Mouse (Mus musculus): ENCODE data around the gene Bap1. TPM values are rescaled to one million over a fixed set of nuclear protein-coding genes. Genes with fewer than 3 reads are reported as not detected.
A peak's percentile ranks its signal among the peaks of the same experiment; 100 is the strongest.

Gene Bap1
- total and polyA plus RNA-seq, 2 experiments from 2014 or later = 115 to 136 TPM

GRCm38 (mm10) chr14:31250222-31251083, 797 bp upstream of the Bap1 start:
- DNase-seq (no peak), ATAC-seq (peak; percentile 32)
- Histone ChIP-seq H3K4me2 (ENCODE audit: low read depth) (peak overlapping the region; percentile 68), H3K4me3 (ENCODE audit: low read depth, low read length) (peak overlapping the region; percentile 100), H3K9ac (peak overlapping the region; percentile 98), H3K36me3 (ENCODE audit: insufficient read depth) (peaks cover 23% of the 10 kb centered on the region), H3K9me3 (ENCODE audit: low read length) (no peaks in the 10 kb centered on the region), H3K4me1 (ENCODE audit: insufficient read depth) (no peaks in the 10 kb centered on the region), H3K27me3 (ENCODE audit: insufficient read depth, low read length) (no peaks in the 10 kb centered on the region), H3K27ac (ENCODE audit: low read depth, low read length) (peak overlapping the region; percentile 88)
- WGBS = 20% methylated on average over 38 of the region's 38 CpGs
- no peak for TF ChIP-seq CTCF (IDR thresholded peaks at IDR 0.05; ENCODE audit: low read depth)

GRCm38 (mm10) chr14:31251626-31252025, 376 bp downstream of the Bap1 start:
- no peaks in the 10 kb centered on the region for H3K9me3 ChIP-seq (ENCODE audit: low read length)

DNA sequence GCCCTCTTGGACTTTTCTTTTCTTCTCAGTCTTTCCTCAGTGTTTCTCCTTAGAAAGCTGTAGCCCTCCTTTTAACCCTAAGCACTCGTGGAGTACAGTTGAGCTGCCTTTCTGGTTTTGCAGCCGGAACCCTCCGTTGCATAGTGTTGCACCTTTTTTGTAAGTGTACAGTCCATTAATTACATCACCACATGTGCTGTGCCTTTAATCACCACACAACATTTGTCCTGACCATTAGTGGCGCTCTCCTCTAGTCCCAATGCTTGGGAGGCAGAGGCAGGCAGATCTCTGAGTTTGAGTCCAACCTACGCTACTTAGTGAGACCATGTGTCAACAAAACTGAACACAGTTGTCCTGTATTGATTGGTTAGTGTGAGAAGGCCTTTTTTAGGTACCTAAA, 841 bp downstream of the Bap1 start:
- DNase-seq (no peak), ATAC-seq (no peak)
- H3K4me2 ChIP-seq (ENCODE audit: low read depth) = peak overlapping the region; percentile 76
- peak overlapping the region; percentile 98 for H3K9ac ChIP-seq
- 91% methylated on average over 5 of the region's 5 CpGs for WGBS
- H3K4me3 ChIP-seq (ENCODE audit: low read depth, low read length) = peak overlapping the region; percentile 100
- no peak overlapping the region for H3K27ac ChIP-seq (ENCODE audit: low read depth, low read length)
- H3K27me3 ChIP-seq (ENCODE audit: insufficient read depth, low read length) = no peaks in the 10 kb centered on the region
- H3K36me3 ChIP-seq (ENCODE audit: insufficient read depth) = peaks cover 39% of the 10 kb centered on the region
- no peaks in the 10 kb centered on the region for H3K9me3 ChIP-seq (ENCODE audit: low read length)
- no peaks in the 10 kb centered on the region for H3K4me1 ChIP-seq (ENCODE audit: insufficient read depth)
- TF ChIP-seq CTCF (IDR thresholded peaks at IDR 0.05; ENCODE audit: low read depth) = no peak

More at GRCm38 (mm10) chr14:31251626-31252025, 376 bp downstream of the Bap1 start:
- ATAC-seq (peak; percentile 36), DNase-seq (no peak)
- Histone ChIP-seq H3K27ac (ENCODE audit: low read depth, low read length) (peak overlapping the region; percentile 88), H3K4me3 (ENCODE audit: low read depth, low read length) (peak overlapping the region; percentile 100), H3K36me3 (ENCODE audit: insufficient read depth) (peaks cover 34% of the 10 kb centered on the region), H3K27me3 (ENCODE audit: insufficient read depth, low read length) (no peaks in the 10 kb centered on the region), H3K9ac (peak overlapping the region; percentile 98), H3K4me2 (ENCODE audit: low read depth) (peak overlapping the region; percentile 76), H3K4me1 (ENCODE audit: insufficient read depth) (no peaks in the 10 kb centered on the region)
- 1% methylated on average over 18 of the region's 18 CpGs for WGBS
- no peak for TF ChIP-seq CTCF (IDR thresholded peaks at IDR 0.05; ENCODE audit: low read depth)

DNA sequence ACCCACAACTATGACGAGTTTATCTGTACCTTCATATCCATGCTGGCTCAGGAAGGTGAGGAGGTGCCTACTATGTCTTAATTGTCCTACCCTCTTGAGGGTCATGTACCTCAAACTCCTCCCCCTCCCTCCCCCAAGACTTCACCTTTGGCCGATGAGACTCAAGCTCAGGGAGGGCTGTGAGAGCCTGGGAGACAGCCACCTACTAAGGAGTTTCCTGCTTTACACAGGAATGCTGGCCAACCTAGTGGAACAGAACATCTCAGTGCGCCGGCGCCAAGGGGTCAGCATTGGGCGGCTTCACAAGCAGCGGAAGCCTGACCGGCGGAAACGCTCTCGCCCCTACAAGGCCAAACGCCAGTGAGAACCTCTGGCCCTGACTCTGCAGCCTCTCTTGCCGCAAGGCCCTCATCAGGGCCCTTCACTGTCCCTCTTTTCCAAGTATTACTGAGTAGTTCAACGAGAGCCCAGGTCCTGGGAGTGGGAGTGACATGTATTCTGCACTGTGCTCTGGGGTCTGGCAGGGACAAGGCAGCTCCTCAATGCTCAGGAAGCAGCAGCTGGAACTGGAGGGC, 7.3 kb downstream of the Bap1 start:
- no peak for DNase-seq

GRCm38 (mm10) chr14:31260374-31260773, 9.1 kb downstream of the Bap1 start:
- H3K4me3 ChIP-seq (ENCODE audit: low read depth, low read length) = no peak overlapping the region
- WGBS = 97% methylated on average over 4 of the region's 4 CpGs
- no peak overlapping the region for H3K27ac ChIP-seq (ENCODE audit: low read depth, low read length)
- DNase-seq = no peak
- no peak for TF ChIP-seq CTCF (IDR thresholded peaks at IDR 0.05; ENCODE audit: low read depth)
- no peak overlapping the region for H3K4me2 ChIP-seq (ENCODE audit: low read depth)
- no peaks in the 10 kb centered on the region for H3K27me3 ChIP-seq (ENCODE audit: insufficient read depth, low read length)
- H3K36me3 ChIP-seq (ENCODE audit: insufficient read depth) = peaks cover 69% of the 10 kb centered on the region
- no peak for ATAC-seq
- H3K4me1 ChIP-seq (ENCODE audit: insufficient read depth) = no peaks in the 10 kb centered on the region
- H3K9me3 ChIP-seq (ENCODE audit: low read length) = no peaks in the 10 kb centered on the region
- no peak overlapping the region for H3K9ac ChIP-seq

More for the DNA sequence above, 7.3 kb downstream of the Bap1 start:
- TF ChIP-seq CTCF (IDR thresholded peaks at IDR 0.05; ENCODE audit: low read depth) = no peak
- Histone ChIP-seq H3K9ac (no peak overlapping the region), H3K9me3 (ENCODE audit: low read length) (no peaks in the 10 kb centered on the region), H3K36me3 (ENCODE audit: insufficient read depth) (peaks cover 87% of the 10 kb centered on the region), H3K4me3 (ENCODE audit: low read depth, low read length) (no peak overlapping the region), H3K4me1 (ENCODE audit: insufficient read depth) (no peaks in the 10 kb centered on the region), H3K27ac (ENCODE audit: low read depth, low read length) (no peak overlapping the region), H3K27me3 (ENCODE audit: insufficient read depth, low read length) (no peaks in the 10 kb centered on the region), H3K4me2 (ENCODE audit: low read depth) (no peak overlapping the region)
- 95% methylated on average over 14 of the region's 14 CpGs for WGBS
- no peak for ATAC-seq

DNA sequence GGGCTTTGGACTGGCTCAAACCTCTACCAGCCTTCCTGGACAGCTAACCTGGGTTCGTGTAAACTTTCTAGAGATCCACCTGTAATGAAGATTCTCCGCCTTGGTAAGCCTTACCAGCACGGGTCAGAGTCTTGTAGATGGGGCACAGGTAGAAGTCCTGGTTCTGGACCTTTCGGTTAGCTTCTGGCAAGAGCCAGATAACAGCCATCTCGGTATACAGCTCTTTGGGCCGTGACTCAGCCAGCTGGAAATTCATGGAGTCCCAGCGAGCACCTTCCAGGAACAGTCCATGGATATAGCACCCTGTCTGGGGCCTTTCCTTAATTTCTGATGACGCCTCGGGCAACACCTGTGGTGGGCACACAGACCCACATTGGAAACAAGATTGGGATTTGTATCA, 9.7 kb downstream of the Bap1 start:
- Histone ChIP-seq H3K4me1 (ENCODE audit: insufficient read depth) (no peaks in the 10 kb centered on the region), H3K4me2 (ENCODE audit: low read depth) (no peak overlapping the region), H3K9me3 (ENCODE audit: low read length) (no peaks in the 10 kb centered on the region), H3K27ac (ENCODE audit: low read depth, low read length) (no peak overlapping the region), H3K36me3 (ENCODE audit: insufficient read depth) (peaks cover 64% of the 10 kb centered on the region), H3K4me3 (ENCODE audit: low read depth, low read length) (no peak overlapping the region), H3K9ac (no peak overlapping the region), H3K27me3 (ENCODE audit: insufficient read depth, low read length) (no peaks in the 10 kb centered on the region)
- DNase-seq (no peak), ATAC-seq (no peak)
- whole genome bisulfite sequencing = 96% methylated on average over 9 of the region's 9 CpGs
- TF ChIP-seq CTCF (IDR thresholded peaks at IDR 0.05; ENCODE audit: low read depth) = no peak

- H3K27ac ChIP-seq (ENCODE audit: low read depth, low read length) = peak overlapping the region; percentile 82
- peaks cover 20% of the 10 kb centered on the region for H3K4me1 ChIP-seq (ENCODE audit: insufficient read depth)
- no peaks in the 10 kb centered on the region for H3K27me3 ChIP-seq (ENCODE audit: insufficient read depth, low read length)
- no peak for DNase-seq
- H3K9me3 ChIP-seq (ENCODE audit: low read length) = no peaks in the 10 kb centered on the region
- 0 out of 2 replicates have a peak, but pooled peaks cover 2% of the 10 kb centered on the region for H3K36me3 ChIP-seq (ENCODE audit: insufficient read depth)
- no peak overlapping the region for H3K9ac ChIP-seq
- 92% methylated on average over 11 of the region's 11 CpGs for WGBS
- no peak overlapping the region for H3K4me2 ChIP-seq (ENCODE audit: low read depth)
- H3K4me3 ChIP-seq (ENCODE audit: low read depth, low read length) = no peak overlapping the region
- ATAC-seq = no peak
- TF ChIP-seq CTCF (IDR thresholded peaks at IDR 0.05; ENCODE audit: low read depth) = no peak
These were observed 16.4 kb downstream of the Bap1 start for GRCm38 (mm10) chr14:31267649-31268048.
